1 mouse cellular context compared by ENCODE assay signal in the genomic region with DNA sequence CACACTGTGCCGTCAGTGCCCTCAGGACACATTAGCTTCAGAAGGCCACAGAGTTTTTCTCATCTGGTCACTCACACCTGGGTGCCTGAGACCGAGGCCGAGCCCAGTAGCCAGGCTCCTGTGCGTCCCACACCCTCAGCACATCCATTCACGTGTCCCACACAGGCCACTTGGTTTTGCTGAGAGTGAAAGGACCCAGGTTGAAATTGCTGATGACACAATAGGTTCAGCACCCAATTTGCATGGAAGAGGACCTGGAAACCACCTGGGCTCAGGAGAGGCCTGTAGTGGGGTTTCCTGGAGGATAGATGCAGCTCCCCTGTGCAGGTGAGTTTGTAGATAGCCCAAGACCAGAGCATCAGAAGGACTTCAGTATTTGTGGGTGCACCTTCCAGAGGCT.
TF ChIP-seq lines count a peak whose summit lies in the region.

No protein-coding gene starts in this region.

TF ChIP-seq in CH12.LX, 34 proteins besides CTCF, POLR2A, EP300 and RAD21 (continued from another document):
- peak; percentile 75 for TF ChIP-seq BHLHE40 (IDR thresholded peaks at IDR 0.05; ENCODE audit: low read depth, low read length)
- TF ChIP-seq TCF12 (IDR thresholded peaks at IDR 0.05; ENCODE audit: low read depth, low read length) = 0 out of 2 replicates have a peak, but pooled peaks have one; percentile 27
- TF ChIP-seq MEF2A (IDR thresholded peaks at IDR 0.05; ENCODE audit: borderline replicate concordance, low read depth, low read length) = 0 out of 2 replicates have a peak, but pooled peaks have one; percentile 16
- no peak for TF ChIP-seq CHD1 (IDR thresholded peaks at IDR 0.05; ENCODE audit: low read depth, low read length)
- TF ChIP-seq MXI1 (IDR thresholded peaks at IDR 0.05; ENCODE audit: low read depth, low read length) = no peak
- peak; percentile 45 for TF ChIP-seq ETS1 (conservative IDR thresholded peaks at IDR 0.05; ENCODE audit: low read depth, low read length)
